Mouse (Mus musculus) liver, postnatal 0 days (tissue): ENCODE measurements around the gene Med31. TPM values are rescaled to one million over a fixed set of nuclear protein-coding genes. Genes with fewer than 3 reads are reported as not detected.
A peak's percentile ranks its signal among the peaks of the same experiment; 100 is the strongest.

Experiments used
- ATAC-seq: fragments of 200-750 bp; cut with Nextera tagmentation; 2 replicates; pipeline ENCODE4 v1.8.0; 2017; ENCODE audit warnings: mild to moderate bottlenecking, moderate library complexity
- DNase-seq: peaks from one replicate; pipeline ENCODE4 v3.0.0-alpha.2; 2016
- H3K27ac ChIP-seq: fragments of 300-500 bp; sonication (generic); 2 replicates; pipeline ENCODE4 v1.5.1; 2014; ENCODE audit warnings: antibody characterized with exemption, moderate library complexity, mild to moderate bottlenecking, low read depth
- H3K27me3 ChIP-seq: fragments of 300-500 bp; sonication (generic); 2 replicates; pipeline ENCODE4 v1.6.1; 2014; ENCODE audit warnings: low read length, control low read depth, mixed read lengths; ENCODE audit not compliant: insufficient read depth
- H3K36me3 ChIP-seq: fragments of 300-500 bp; sonication (generic); replicated peaks from 2 replicates; pipeline ENCODE4 v1.6.1; 2014; ENCODE audit warnings: mild to moderate bottlenecking, control low read depth, low read length, moderate library complexity, mixed read lengths; ENCODE audit not compliant: insufficient read depth
- H3K4me1 ChIP-seq: fragments of 300-500 bp; sonication (generic); 2 replicates; pipeline ENCODE4 v1.6.1; 2014; ENCODE audit warnings: antibody characterized with exemption, mild to moderate bottlenecking, control low read depth; ENCODE audit not compliant: insufficient read depth
- H3K4me2 ChIP-seq: fragments of 300-500 bp; sonication (generic); 2 replicates; pipeline ENCODE4 v1.6.1; 2014; ENCODE audit warnings: low read depth, mild to moderate bottlenecking, low read length, moderate library complexity, mixed read lengths
- H3K4me3 ChIP-seq: fragments of 300-500 bp; sonication (generic); 2 replicates; pipeline ENCODE4 v1.5.1; 2014; ENCODE audit warnings: low read depth, low read length
- H3K9ac ChIP-seq: fragments of 300-500 bp; sonication (generic); replicated peaks from 2 replicates; pipeline ENCODE4 v1.6.1; 2014; ENCODE audit warnings: mild to moderate bottlenecking, moderate library complexity
- H3K9me3 ChIP-seq: fragments of 300-500 bp; sonication (generic); 2 replicates; pipeline ENCODE4 v1.6.1; 2016; ENCODE audit warnings: mild to moderate bottlenecking, control low read depth, low read length, mixed read lengths
- CTCF ChIP-seq: sonication (generic); IDR thresholded peaks from 2 replicates; pipeline ENCODE4 v1.5.1; 2016; ENCODE audit warnings: antibody characterized with exemption, low read depth
- EP300 ChIP-seq: IDR thresholded peaks from 2 replicates; pipeline ENCODE4 v1.6.1; 2016; ENCODE audit warnings: antibody characterized with exemption, low read depth, mild to moderate bottlenecking
- WGBS: fragments of 180-500 bp; shearing (Covaris S2); extraction: QIAGEN DNeasy Blood & Tissue Kit; methylation state at CpG from one replicate; pipeline ENCODE4 v1.1.7; 2014; ENCODE audit not compliant: insufficient replicate concordance; 5-methylcytosine and 5-hydroxymethylcytosine counted together
- polyA plus RNA-seq: library from polyadenylated mRNA; unstranded; fragments of >200 nt; fragmentation: Nextera tagmentation; extraction: Ambion mirVana; gene quantifications from 2 replicates; pipeline ENCODE4 v1.2.1, GENCODE M21; 2015

The Med31 gene
- polyA plus RNA-seq, 1 experiment from 2014 or later, result 12.2 TPM

DNA sequence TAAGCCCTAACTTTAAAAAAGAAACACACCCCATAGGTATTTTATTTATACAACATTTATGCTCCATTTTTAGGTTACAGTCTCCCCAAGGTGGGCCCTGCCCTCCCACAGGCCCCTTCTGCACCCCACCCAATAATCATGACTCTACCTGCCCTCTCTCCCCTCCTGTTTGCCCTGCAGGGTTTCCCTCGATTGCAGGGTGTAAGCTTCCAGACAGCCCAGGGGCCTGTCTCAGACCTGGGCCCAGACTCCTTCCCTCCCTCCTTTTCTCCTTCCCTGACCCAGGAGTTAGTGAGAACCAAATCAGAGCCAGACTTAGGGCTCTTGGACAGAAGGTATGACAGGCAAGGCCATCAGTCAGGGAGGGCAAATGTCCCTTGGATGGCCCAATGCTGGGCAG is 17.6 kb upstream of the Med31 start:
- no peak overlapping the region for H3K4me3 ChIP-seq

DNA sequence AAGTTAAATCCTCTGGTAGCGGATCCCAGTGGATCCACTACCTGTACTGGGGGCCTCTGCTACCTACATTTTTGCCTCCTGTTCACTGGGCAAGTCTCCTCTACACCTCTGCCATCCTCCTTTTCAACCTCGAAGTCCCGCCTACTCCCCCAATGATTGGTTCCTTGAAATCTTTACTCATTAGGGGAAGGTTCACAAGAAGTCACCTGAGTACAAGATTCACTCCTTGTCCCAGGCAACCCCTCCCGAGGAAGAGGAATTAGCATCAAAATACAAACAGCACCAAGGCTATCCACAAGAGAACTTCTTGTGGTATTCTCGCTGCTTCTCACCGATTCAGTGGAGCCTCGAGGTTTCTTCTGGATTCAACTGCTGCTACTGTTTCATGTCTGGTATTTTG is 16.7 kb upstream of the Med31 start:
- H3K4me2 ChIP-seq, result no peak overlapping the region
- TF ChIP-seq EP300 (no peak), CTCF (no peak)
- no peak overlapping the region for H3K27ac ChIP-seq
- no peak for DNase-seq
- H3K9ac ChIP-seq, result no peak overlapping the region
- no peaks in the 10 kb centered on the region for H3K9me3 ChIP-seq
- no peaks in the 10 kb centered on the region for H3K36me3 ChIP-seq
- H3K4me1 ChIP-seq, result no peaks in the 10 kb centered on the region
- no peak for ATAC-seq
- 0 out of 2 replicates have a peak, but pooled peaks cover 8% of the 10 kb centered on the region for H3K27me3 ChIP-seq
- H3K4me3 ChIP-seq, result no peak overlapping the region
- WGBS, result 70% methylated on average over 7 of the region's 7 CpGs

More for the DNA sequence above, 17.6 kb upstream of the Med31 start:
- Histone ChIP-seq H3K36me3 (no peaks in the 10 kb centered on the region), H3K27ac (no peak overlapping the region), H3K4me2 (no peak overlapping the region), H3K9ac (no peak overlapping the region), H3K4me1 (no peaks in the 10 kb centered on the region), H3K9me3 (no peaks in the 10 kb centered on the region), H3K27me3 (0 out of 2 replicates have a peak, but pooled peaks cover 8% of the 10 kb centered on the region)
- no peak for ATAC-seq
- 72% methylated on average over 1 of the region's 1 CpGs for whole genome bisulfite sequencing
- no peak for DNase-seq
- no peak for TF ChIP-seq EP300
- TF ChIP-seq CTCF, result no peak

DNA sequence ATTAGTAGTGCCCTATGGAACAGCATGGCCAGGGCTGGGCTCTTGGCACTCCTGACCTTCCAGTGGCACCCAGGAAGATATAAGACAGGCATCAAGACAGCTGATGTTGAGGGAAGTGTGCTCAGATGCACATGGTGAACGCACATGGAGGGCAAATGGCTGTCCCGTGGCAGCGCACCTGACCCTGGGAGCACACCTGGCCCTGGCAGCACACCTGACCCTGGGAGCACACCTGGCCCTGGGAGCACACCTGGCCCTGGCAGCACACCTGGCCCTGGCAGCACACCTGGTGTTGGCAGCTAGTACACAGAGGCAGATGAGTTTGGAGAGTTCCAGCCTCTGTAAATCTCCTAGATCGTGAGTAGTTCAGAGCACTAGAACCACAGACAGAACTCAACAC is 13.1 kb upstream of the Med31 start:
- WGBS, result 83% methylated on average over 4 of the region's 4 CpGs
- ATAC-seq, result no peak
- TF ChIP-seq CTCF, result no peak
- no peak for TF ChIP-seq EP300
- 0 out of 2 replicates have a peak, but pooled peaks cover 8% of the 10 kb centered on the region for H3K27me3 ChIP-seq
- no peak overlapping the region for H3K4me2 ChIP-seq
- H3K9ac ChIP-seq, result no peak overlapping the region
- DNase-seq, result no peak
- no peak overlapping the region for H3K27ac ChIP-seq
- H3K4me3 ChIP-seq, result no peak overlapping the region
- H3K36me3 ChIP-seq, result no peaks in the 10 kb centered on the region
- no peaks in the 10 kb centered on the region for H3K4me1 ChIP-seq
- H3K9me3 ChIP-seq, result no peaks in the 10 kb centered on the region

DNA sequence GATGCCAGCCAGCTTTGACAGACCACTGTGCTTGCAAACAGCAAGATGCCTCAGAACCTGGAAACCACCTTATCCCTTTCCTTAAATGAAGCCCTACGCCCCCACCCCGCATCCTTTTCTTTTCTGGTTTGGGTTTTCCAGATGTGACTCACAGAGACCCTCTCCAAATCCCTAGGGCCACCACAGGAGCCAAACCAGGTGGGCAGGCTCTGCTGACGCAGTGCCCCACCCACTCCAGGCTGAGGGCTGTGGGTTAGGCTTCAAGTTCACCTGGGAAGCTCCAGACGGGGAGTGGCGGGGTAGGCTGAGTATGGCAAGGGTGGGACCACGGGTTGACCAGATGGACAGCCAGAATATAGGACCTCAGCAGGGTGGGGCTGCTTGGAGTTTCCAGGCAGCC is 11.5 kb upstream of the Med31 start:
- no peak overlapping the region for H3K4me2 ChIP-seq
- H3K9me3 ChIP-seq, result no peaks in the 10 kb centered on the region
- no peak overlapping the region for H3K9ac ChIP-seq
- no peak overlapping the region for H3K4me3 ChIP-seq
- H3K27ac ChIP-seq, result no peak overlapping the region
- WGBS, result 68% methylated on average over 6 of the region's 6 CpGs
- ATAC-seq (no peak), DNase-seq (no peak)
- H3K36me3 ChIP-seq, result no peaks in the 10 kb centered on the region
- 0 out of 2 replicates have a peak, but pooled peaks cover 8% of the 10 kb centered on the region for H3K27me3 ChIP-seq
- no peaks in the 10 kb centered on the region for H3K4me1 ChIP-seq
- TF ChIP-seq EP300, result no peak
- TF ChIP-seq CTCF, result no peak

DNA sequence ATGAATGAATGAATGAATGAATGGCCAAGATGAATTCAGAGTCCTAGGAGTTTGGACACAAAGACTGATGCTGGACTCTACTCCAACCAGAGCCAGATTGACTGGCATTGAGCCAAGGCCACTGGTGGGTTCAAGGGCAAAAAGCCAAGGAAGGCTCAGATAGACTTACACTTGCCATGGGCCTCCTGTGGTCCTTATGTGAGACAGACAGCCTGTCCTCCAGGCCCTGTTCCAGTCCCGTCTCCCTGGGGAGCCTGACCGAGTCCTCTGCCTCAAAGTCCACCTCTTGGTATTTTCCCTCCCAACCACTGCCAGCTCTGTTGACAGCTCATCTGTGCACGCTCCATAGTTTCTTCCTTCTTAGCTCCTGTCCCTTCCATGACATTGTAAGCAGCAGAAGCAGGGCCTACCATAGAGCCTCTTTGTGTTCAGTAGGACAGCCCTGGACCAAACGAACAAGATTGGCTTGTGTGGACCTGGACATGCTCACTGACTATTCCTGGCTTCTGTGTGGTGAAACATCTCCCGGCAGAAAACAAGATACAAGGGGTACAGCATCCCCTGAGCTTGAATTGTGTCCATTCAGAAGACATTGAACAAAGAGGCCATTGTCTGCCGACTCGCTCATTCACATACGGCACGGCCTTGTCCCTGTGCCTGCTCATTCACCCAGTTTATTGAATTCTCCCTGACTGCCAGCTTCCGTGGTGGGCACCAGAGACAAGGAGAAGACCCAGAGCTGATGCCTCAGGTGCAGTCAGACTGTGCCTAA is 10.8 kb upstream of the Med31 start:
- ATAC-seq (no peak), DNase-seq (no peak)
- no peak overlapping the region for H3K27ac ChIP-seq

DNA sequence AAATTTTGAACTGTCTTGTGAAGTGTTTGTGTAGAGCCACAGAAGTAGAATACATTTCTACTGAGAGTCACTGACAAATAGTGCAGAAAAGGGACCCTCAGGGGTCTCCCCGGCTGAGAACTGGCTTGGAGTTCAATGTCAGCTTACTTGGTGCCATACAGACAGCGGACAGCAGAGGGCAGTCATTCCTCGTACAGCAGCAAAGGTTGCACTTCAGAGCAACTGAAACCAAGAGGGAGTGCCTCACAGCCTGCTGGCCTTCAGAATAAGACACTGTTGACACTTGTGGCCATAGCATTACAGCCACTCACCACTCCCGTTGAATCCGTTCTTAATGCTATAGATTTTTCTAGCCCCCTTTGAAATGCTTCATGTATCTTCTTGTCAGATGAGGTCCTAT is 9.5 kb upstream of the Med31 start:
- H3K4me3 ChIP-seq, result no peak overlapping the region
- H3K9ac ChIP-seq, result no peak overlapping the region
- ATAC-seq (no peak), DNase-seq (peak; percentile 75)
- no peaks in the 10 kb centered on the region for H3K9me3 ChIP-seq
- H3K36me3 ChIP-seq, result no peaks in the 10 kb centered on the region
- 0 out of 2 replicates have a peak, but pooled peaks cover 4% of the 10 kb centered on the region for H3K27me3 ChIP-seq
- H3K4me1 ChIP-seq, result no peaks in the 10 kb centered on the region
- TF ChIP-seq CTCF, result peak; percentile 92
- no peak for TF ChIP-seq EP300
- H3K27ac ChIP-seq, result no peak overlapping the region
- no peak overlapping the region for H3K4me2 ChIP-seq
- WGBS, result 7% methylated on average over 5 of the region's 5 CpGs

More for the DNA sequence above, 10.8 kb upstream of the Med31 start:
- Histone ChIP-seq H3K4me3 (no peak overlapping the region), H3K27me3 (0 out of 2 replicates have a peak, but pooled peaks cover 8% of the 10 kb centered on the region), H3K4me2 (no peak overlapping the region), H3K9me3 (no peaks in the 10 kb centered on the region), H3K4me1 (no peaks in the 10 kb centered on the region), H3K9ac (no peak overlapping the region), H3K36me3 (no peaks in the 10 kb centered on the region)
- TF ChIP-seq CTCF, result no peak
- no peak for TF ChIP-seq EP300
- 74% methylated on average over 10 of the region's 10 CpGs for WGBS
